Mouse (Mus musculus) lung, postnatal 0 days (tissue): ENCODE measurements around the gene Gm10490. TPM values are rescaled to one million over a fixed set of nuclear protein-coding genes. Genes with fewer than 3 reads are reported as not detected.
"Not testable (repeated sequence)": the region's sequence is repeated elsewhere in the genome, so short reads cannot be mapped to it uniquely, and the experiment has no call there.

ENCODE experiments used
- ATAC-seq: fragments of 200-750 bp; cut with Nextera tagmentation; 2 replicates; pipeline ENCODE4 v1.8.0; 2017; ENCODE audit warnings: moderate library complexity
- DNase-seq: peaks from one replicate; pipeline ENCODE4 v3.0.0-alpha.2; 2016; ENCODE audit warnings: low spot score
- H3K27ac ChIP-seq: fragments of 300-500 bp; sonication (generic); 2 replicates; pipeline ENCODE4 v1.5.1; 2014; ENCODE audit warnings: antibody characterized with exemption, mild to moderate bottlenecking, low read length, mixed read lengths
- H3K27me3 ChIP-seq: fragments of 300-500 bp; sonication (generic); replicated peaks from 2 replicates; pipeline ENCODE4 v1.6.1; 2014; ENCODE audit warnings: low read length, mixed read lengths; ENCODE audit not compliant: insufficient read depth
- H3K36me3 ChIP-seq: fragments of 300-500 bp; sonication (generic); 2 replicates; pipeline ENCODE4 v1.6.1; 2014; ENCODE audit warnings: low read length, mixed read lengths; ENCODE audit not compliant: insufficient read depth
- H3K4me1 ChIP-seq: fragments of 300-500 bp; sonication (generic); 2 replicates; pipeline ENCODE4 v1.6.1; 2014; ENCODE audit warnings: antibody characterized with exemption, low read depth, low read length, mixed read lengths; ENCODE audit not compliant: insufficient read depth
- H3K4me2 ChIP-seq: fragments of 300-500 bp; sonication (generic); replicated peaks from 2 replicates; pipeline ENCODE4 v1.6.1; 2014; ENCODE audit warnings: low read depth, mild to moderate bottlenecking, low read length, moderate library complexity, mixed read lengths
- H3K4me3 ChIP-seq: fragments of 300-500 bp; sonication (generic); 2 replicates; pipeline ENCODE4 v1.5.1; 2014; ENCODE audit warnings: low read depth, low read length
- H3K9ac ChIP-seq: fragments of 300-500 bp; sonication (generic); replicated peaks from 2 replicates; pipeline ENCODE4 v1.6.1; 2014; ENCODE audit warnings: low read depth, mild to moderate bottlenecking
- H3K9me3 ChIP-seq: fragments of 300-500 bp; sonication (generic); 2 replicates; pipeline ENCODE4 v1.6.1; 2016; ENCODE audit warnings: low read length, mixed read lengths
- CTCF ChIP-seq: IDR thresholded peaks from 2 replicates; pipeline ENCODE4 v1.5.1; 2016; ENCODE audit warnings: antibody characterized with exemption, mild to moderate bottlenecking
- EP300 ChIP-seq: IDR thresholded peaks from 2 replicates; pipeline ENCODE4 v1.6.1; 2016; ENCODE audit warnings: antibody characterized with exemption, mild to moderate bottlenecking, control low read depth
- WGBS: fragments of 180-500 bp; shearing (Covaris S2); extraction: QIAGEN DNeasy Blood & Tissue Kit; methylation state at CpG from one replicate; pipeline ENCODE4 v1.1.7; 2014; 5-methylcytosine and 5-hydroxymethylcytosine counted together
- polyA plus RNA-seq: library from polyadenylated mRNA; unstranded; fragments of >200 nt; fragmentation: Nextera tagmentation; extraction: Ambion mirVana; gene quantifications from 2 replicates; pipeline ENCODE4 v1.2.1, GENCODE M21; 2015

Gene Gm10490
- polyA plus RNA-seq, 1 experiment from 2014 or later = not detected

DNA sequence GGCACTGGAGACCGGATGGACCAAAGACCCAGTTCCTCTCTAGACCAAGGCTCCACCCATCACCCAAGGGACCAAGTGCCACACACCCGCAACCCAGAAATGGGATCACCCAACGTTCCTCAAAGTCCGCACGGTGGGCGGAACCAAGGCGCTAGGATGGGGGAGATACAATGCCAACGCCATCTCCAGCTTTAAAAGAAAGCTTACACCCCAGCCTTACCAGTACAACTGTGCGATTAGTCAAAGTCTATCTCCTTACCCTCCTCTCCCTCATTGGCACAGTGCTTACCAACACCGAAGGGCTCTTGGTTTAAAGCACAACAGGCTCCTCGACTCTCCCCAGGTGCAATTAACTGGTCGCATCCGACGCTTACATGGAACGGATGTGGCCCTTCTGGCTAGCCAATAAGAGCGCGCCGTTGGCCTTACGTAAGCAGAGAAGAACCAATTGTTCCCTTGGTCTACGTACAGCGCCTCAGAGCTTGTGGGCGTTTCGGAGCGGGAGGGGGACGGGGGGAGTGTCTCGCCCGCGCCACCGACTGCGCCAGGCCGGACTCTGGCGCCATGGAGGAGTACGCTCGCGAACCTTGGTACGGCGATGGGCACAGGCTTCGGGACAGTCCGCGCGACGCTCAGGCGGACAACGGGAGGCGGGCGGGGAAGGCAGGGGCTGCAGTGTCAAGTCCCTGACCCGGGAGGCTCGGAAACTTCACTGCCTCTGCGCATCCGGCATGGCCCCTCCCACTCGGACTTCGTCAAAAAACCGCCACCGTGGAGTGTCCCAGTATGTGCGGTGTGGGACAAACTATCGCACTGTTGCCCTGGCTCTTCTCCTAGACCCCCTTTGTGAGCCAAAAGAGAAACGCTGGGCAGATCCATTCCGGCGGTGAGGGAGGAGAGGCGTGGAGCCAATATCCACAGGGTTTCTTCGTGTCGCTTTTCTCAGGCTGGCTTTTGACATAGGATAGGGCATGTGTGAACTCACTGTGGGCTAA, 10.2 kb upstream of the Gm10490 start, which contains the start of the genes Pqbp1 and Timm17b:
TSS of gene Pqbp1 (minus strand) at position 390 of the 995 bp plus-strand sequence.
TSS of gene Timm17b (plus strand) at position 478 of the 995 bp plus-strand sequence.
- peak within 1 kb of the TSS; percentile 85 for H3K27ac ChIP-seq
- H3K4me1 ChIP-seq = no peaks in the 10 kb centered on the region
- ATAC-seq = peak; percentile 99
- no peaks in the 10 kb centered on the region for H3K36me3 ChIP-seq
- 12% methylated on average over 61 of the region's 62 CpGs for WGBS
- TF ChIP-seq CTCF (no peak), EP300 (peak; percentile 57)
- no peaks in the 10 kb centered on the region for H3K27me3 ChIP-seq
- H3K9me3 ChIP-seq = no peaks in the 10 kb centered on the region
- H3K9ac ChIP-seq = peak within 1 kb of the TSS; percentile 39
- H3K4me3 ChIP-seq = peak within 1 kb of the TSS; percentile 54
- peak; percentile 95 for DNase-seq
- peak within 1 kb of the TSS; percentile 50 for H3K4me2 ChIP-seq

DNA sequence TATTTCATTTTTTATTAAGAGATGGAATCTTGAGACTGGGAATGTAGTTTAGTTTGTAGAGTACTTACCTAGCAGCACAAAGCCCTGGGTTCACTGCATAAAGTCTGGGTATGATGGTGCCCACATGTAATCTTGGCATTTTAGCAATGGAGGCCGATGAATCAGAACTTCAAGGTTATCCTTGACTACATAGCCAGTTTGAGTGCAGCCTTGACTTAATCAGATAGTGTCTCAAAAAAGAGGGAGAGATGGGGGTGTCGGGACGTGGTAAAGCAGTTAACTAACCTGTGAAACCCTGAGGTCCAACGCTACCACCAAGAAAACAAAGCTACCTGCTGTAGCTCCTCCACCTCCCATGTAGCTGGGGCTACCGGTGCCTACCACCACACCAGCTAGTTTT, 4.9 kb upstream of the Gm10490 start:
- 89% methylated on average over 5 of the region's 5 CpGs for WGBS
- no peaks in the 10 kb centered on the region for H3K36me3 ChIP-seq
- ATAC-seq = no peak
- no peak overlapping the region for H3K4me3 ChIP-seq
- H3K9me3 ChIP-seq = no peaks in the 10 kb centered on the region
- TF ChIP-seq CTCF (no peak), EP300 (no peak)
- no peak overlapping the region for H3K9ac ChIP-seq
- no peak overlapping the region for H3K27ac ChIP-seq
- DNase-seq = no peak
- H3K4me2 ChIP-seq = no peak overlapping the region
- H3K4me1 ChIP-seq = no peaks in the 10 kb centered on the region
- H3K27me3 ChIP-seq = no peaks in the 10 kb centered on the region

DNA sequence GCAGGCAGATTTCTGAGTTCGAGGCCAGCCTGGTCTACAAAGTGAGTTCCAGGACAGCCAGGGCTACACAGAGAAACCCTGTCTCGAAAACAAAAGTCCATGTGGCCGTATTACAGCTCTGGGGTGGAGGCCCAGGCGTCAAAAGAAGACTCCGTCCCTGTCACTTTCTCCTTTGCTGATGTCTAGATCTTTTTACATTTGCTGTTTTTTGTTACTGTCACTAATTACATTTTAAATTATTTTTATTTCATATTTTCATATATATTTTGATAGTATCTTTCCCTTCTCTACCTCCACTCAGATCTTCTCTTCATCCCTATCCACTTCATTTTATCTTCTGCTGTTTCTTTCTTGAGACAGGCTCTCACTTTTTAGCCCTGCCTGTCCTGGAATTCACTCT, 1.6 kb upstream of the Gm10490 start, which contains the start of gene Gm10491:
TSS of gene Gm10491 (minus strand) at position 101 of the 400 bp plus-strand sequence.
- ATAC-seq (no peak), DNase-seq (no peak)
- Histone ChIP-seq H3K36me3 (no peaks in the 10 kb centered on the region), H3K9me3 (no peaks in the 10 kb centered on the region), H3K4me1 (no peaks in the 10 kb centered on the region), H3K9ac (no peak within 1 kb of the TSS), H3K4me3 (no peak within 1 kb of the TSS), H3K27ac (no peak within 1 kb of the TSS), H3K27me3 (no peaks in the 10 kb centered on the region), H3K4me2 (no peak within 1 kb of the TSS)
- TF ChIP-seq EP300 = no peak
- TF ChIP-seq CTCF = no peak
- 89% methylated on average over 5 of the region's 5 CpGs for WGBS

DNA sequence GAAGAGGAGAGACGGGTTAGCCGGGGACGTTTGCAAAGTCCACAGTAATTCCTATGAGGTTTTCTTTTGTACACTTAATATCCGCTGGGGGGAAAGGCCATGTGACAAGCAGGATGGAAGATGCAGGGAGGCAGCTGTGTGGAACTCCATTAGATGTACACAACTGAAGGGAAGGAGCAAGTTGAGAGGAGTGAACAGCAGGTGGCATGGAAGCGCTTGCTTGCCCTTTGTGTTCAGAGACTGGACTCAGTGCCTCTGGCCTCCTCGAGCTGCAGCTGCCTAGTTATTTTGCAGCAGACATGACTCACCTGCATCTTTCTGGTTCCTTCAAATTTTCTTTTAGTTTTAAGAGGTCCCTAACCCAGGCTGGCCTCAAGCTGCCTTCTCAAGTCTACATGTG, 1.1 kb downstream of the Gm10490 start:
- no peak overlapping the region for H3K4me2 ChIP-seq
- H3K36me3 ChIP-seq = no peaks in the 10 kb centered on the region
- no peak overlapping the region for H3K27ac ChIP-seq
- H3K4me1 ChIP-seq = no peaks in the 10 kb centered on the region
- no peak overlapping the region for H3K4me3 ChIP-seq
- no peaks in the 10 kb centered on the region for H3K27me3 ChIP-seq
- TF ChIP-seq CTCF (no peak), EP300 (no peak)
- H3K9me3 ChIP-seq = no peaks in the 10 kb centered on the region
- WGBS = 59% methylated on average over 5 of the region's 6 CpGs
- no peak overlapping the region for H3K9ac ChIP-seq
- DNase-seq (no peak), ATAC-seq (no peak)

DNA sequence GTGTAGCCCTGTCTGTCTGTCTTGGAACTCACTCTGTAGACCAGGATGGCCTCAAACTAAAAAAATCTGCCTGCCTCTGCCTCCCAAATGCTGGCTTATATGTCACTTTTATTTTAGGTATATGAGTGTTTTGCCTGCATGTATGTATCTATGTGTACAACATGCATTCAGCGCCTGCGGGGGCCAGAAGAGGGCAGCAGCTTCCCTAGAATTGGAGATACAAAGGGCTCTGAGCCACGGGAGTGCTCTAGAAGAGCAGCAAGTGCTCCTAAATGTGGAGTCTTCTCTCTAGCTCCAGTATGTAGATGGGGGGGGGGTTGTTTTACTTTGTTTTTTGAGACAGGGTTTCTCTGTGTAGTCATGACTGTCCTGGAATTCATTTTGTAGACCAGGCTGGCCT, 6.3 kb downstream of the Gm10490 start:
- not testable (repeated sequence) for H3K36me3 ChIP-seq, H3K4me1 ChIP-seq, H3K4me3 ChIP-seq, H3K27me3 ChIP-seq, H3K4me2 ChIP-seq, H3K9ac ChIP-seq, H3K9me3 ChIP-seq, H3K27ac ChIP-seq, DNase-seq, ATAC-seq
- 17% methylated on average over 3 of the region's 3 CpGs for WGBS
- peak; percentile 44 for TF ChIP-seq CTCF

DNA sequence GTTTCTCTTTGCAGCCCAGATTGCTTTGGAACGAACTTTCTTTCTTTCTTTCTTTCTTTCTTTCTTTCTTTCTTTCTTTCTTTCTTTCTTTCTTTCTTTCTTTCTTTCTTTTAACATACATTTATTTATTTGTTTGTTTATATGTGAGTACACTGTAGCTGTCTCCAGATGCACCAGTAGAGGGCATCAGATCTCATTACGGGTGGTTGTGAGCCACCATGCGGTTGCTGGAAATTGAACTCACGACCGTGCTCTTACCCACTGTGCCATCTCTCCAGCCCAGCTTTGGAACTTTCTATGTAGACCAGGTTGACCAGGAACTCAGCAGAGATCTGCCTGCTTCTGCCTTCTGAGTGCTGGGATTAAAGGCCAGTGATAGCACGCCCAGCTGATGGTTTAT, 8.6 kb downstream of the Gm10490 start:
- ATAC-seq, H3K27me3 ChIP-seq, H3K9me3 ChIP-seq, H3K4me3 ChIP-seq, H3K4me1 ChIP-seq, H3K36me3 ChIP-seq, DNase-seq, H3K27ac ChIP-seq, H3K9ac ChIP-seq, H3K4me2 ChIP-seq: not testable (repeated sequence)
- 54% methylated on average over 6 of the region's 6 CpGs for WGBS
